Mouse (Mus musculus): ENCODE measurements around the gene Car1.

DNA sequence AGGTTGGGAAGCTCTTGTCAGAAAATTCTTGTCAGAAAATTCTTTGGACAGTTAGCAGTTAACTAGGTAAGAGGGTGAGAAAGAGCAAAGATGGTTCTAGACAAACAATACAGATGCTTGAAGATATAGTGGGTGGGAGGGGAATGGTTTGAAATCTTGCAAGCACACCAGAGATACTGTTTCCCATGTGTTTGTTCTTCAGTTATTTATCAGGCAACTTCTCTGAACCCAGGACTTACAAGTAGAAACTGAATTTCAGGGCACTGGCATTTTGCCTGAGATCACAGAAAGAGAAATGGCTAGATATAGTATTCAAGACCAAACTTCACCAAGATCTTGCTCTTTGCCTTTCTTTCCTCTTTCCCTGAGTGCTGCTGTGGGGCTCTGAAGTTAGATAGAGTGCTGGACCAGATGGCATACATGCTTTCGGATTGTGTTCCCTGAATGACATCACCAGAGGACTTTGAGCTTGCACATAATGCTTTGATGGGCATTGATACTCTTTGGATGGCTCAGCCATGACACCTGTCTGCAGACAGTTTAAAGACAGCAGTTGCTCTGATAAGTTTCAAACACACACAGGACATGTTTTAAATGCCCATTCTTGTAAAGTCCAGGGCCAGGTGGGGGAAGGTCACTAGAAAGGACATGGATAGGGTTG is 11.8 kb upstream of the Car1 start:
- TF ChIP-seq POLR2A (IDR thresholded peaks at IDR 0.05; ENCODE audit: borderline replicate concordance, low read depth, low read length): no peak
- TF ChIP-seq CTCF (IDR thresholded peaks at IDR 0.05; ENCODE audit: low read depth, low read length): no peak

Data from bone marrow macrophage, adult 2 months (primary cell).